Mouse (Mus musculus) retina, postnatal 1 day (tissue): Measurements from ENCODE around the gene Epc2.
A peak's percentile ranks its signal among the peaks of the same experiment; 100 is the strongest.

Source experiments
- DNase-seq: peaks from one replicate; pipeline ENCODE4 v3.0.0-alpha.2; 2012

Gene Epc2

DNA sequence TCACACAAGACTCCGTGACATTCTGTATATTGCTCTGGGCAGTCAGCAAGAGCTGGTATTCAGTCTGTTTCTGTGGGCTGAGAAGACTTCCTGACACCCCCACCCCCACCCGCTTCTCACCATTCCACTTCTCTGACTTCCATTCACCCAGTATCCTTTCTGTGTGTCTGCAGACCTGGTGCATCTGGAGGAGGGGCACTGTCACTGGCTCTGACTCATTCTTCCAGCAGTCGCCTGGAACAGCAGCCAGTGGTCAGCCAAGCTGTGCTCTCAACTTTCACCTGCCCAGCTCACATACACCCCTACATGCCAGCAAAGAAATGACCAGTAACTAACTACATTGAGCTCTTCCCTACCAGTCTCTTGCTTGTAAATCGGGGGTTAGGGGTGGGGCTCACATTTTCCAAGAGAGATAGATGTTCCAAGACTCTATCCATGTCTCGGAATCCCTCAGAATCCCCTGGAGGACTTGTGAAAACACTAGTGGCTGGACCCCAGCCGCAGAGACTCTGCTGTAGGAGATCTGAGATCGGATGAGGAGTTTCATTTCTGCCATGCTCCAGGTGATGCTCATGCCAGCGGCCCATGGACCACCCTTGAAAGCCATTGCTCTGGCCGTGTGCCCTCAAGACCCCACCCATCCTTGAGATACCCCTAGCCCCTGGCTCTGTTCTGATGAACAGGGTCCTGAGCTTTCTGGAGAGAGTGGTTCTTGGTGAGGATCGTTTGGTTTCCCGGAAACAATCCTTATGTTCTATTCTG lies 120.1 kb downstream of the Epc2 start:
- peak; percentile 15 for DNase-seq

DNA sequence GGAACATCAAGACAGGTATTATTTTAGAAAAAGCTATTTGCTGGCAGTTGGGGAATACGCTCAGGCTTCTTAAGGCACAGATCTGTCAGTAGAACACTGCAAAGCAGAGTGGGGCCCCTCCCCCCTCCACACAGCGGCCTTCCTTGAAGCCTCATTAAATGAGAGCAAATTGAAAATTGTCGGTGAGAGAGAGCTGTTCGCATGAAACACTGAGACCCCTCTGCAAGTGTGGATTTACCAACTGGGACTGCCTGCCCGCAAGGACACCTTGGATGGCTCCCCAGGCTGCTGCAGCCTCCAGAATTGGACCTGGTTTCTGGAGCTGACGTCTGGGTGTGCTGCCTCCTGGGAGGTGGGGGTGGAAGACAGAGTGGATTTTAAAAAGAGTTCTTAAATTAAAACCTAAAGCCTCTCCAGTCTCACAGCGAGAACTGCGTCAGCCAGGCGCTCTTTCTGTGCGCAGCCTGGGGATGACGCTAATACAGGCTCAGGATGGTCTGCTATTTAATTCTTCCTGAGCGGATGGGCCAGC lies 120.9 kb downstream of the Epc2 start:
- peak; percentile 48 for DNase-seq

DNA sequence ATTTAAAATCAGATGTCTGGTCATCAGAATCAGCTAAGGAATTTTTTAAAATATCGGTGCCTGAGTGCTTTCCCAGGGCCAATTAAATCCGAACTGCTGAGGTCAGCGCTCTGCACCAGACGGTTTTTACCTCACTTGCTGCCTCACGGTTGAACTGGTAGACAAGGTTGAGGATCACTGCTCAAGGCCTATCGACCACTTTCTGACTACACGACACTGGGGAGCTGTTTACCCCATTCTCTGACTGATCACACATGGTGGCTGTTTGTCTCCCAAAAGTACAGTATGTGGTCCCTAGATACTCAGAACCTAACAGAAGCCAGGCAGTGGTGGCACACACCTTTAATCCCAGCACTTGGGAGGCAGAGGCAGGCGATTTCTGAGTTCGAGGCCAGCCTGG lies 121.4 kb downstream of the Epc2 start:
- DNase-seq = peak; percentile 32

DNA sequence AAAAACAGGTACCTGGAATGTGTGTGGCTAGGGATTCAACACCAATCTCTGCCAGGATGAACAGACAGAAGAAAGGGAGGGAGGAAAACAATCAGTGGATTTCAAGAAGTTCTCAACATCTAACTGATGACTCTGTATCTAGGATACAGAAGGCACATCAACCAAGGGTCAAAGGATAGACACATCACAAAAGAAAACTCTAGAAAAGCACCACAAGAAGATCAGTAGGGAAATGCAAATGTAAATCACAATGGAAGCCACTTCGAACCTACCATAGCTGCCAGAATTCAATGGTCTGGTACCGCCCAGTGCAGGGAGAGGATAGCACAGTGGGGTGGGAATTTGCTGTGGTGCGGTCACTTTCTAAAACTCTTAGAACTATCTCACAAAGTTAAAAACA lies 122.0 kb downstream of the Epc2 start:
- no peak for DNase-seq

DNA sequence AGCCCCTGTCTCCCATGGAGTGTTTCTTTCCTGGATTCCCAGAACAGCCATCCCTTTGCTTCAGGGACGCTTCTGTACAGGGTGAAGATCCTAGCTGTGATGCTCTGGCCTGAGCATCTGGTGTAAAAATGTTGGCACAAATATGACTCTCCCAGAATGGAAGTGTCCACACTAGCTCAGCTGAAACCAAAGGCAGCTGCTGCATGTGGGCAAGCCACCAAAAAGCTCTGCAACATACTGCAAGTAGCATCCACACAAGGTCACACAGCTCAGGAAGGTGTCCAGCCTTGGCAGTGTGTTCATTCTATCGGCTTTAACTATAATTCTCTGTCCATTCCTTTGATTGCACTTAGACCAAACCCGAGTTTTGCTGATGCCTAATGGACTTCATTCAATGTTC lies 129.3 kb downstream of the Epc2 start:
- no peak for DNase-seq

DNA sequence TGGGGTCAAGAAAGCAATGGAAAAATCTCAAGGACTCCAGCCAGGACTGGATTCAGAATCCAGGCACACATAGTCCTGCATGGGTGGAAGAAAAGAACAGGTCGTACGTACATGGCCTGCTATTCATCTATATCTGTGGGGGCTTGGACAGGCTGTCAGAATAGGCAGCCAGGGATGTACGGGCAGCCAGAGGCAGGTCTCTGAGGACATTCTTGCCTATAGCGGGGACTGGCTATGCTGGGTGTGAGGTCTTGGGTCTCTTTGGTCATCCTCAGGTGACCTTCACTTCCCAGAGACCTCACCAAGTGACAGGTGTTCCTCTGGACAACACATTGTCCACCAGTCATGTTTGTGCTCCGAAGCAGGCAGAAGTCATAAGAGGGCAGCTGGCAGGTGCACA lies 131.3 kb downstream of the Epc2 start:
- no peak for DNase-seq

DNA sequence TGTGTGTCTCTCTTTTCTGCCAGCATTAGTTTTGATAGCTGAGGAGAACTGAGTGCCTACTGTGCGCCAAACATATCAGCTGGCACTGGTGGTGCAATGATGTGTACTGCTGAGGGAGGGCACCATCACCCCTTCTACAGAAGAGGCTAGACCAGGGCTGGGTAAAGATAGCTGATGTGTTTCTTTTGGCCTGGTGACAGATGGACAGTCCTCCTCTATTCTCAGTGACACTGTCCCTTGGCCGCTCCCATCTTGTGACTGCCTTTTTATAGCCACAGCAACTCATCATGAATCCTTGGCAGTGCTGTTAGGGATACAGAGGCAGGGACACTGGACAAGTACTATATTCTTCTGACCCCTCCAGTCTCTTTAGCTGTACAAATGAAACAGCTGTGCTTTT lies 132.0 kb downstream of the Epc2 start:
- no peak for DNase-seq

DNA sequence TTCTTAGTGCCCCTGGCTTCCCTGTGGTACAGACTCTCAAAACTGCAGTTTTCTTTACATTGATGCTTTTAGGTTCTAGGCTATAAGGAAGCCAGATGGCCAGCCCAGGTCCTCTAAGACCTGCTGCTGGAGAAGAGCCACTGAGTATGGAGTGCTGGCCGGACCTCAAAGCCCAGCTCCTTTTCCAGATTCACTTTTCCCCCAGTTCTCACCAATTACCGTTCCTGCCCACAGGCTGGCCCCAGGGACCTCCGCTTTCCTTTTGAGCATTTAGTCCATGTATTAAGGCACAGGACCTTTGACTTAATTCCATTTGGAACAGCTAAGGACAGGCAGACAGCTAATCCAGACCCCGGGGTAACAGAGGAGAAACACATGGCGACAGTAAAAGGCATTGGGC lies 139.2 kb downstream of the Epc2 start:
- no peak for DNase-seq

DNA sequence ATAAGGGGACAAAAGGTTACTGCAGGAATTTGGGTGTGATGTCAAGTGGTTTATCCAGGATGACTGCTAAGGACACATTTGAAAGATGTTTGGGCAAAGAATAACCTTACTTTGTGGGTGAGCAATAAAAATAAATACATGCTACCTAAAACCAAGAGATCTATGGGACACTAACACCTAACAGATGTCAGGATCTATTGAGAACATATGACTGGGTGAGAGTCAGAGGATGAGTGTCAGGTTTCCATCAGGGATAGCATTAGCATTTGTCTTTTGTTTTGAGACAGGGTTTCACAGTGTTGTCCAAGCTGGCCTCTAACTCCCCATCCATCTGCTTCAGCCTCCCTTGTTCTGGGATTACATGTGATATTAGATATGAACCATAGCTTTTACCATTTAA lies 141.6 kb downstream of the Epc2 start:
- no peak for DNase-seq

DNA sequence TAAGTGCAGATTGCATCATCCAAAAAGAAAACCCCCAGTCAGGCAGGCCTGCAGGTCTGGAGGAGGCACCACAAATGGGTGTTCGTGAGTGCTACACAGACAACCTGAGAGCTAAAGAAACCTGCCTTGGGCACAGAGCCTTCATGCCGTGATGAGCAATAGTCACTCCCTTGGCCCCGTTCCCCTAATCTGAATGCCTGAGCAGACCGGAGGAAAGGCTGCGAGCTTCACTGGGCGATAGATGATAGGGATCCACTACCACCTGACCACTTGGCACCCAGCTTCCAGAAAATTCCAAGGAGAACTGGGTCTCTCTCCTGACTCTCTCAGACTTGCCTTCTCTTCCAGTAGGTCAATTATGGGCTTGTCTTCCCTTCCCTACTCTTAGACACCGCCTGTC lies 143.6 kb downstream of the Epc2 start:
- no peak for DNase-seq

DNA sequence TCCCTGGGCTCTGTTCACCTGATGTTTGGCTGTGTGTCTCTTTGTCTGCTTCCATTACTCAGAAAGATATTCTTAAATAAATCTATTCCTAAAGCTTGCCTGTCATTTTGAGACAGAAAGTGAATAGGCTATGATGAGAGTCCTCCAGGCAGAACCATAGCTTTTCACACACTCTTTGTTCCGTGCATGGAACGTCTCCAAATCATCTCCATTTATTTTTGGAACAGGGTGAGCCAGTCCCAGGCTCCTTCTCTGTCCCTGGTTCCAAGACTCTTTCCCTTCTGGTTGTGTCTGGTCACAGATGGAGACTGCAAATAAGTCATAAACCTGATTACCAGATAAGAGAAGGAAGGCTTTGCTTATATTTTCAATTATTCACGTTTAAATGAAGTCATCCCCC lies 145.0 kb downstream of the Epc2 start:
- no peak for DNase-seq

DNA sequence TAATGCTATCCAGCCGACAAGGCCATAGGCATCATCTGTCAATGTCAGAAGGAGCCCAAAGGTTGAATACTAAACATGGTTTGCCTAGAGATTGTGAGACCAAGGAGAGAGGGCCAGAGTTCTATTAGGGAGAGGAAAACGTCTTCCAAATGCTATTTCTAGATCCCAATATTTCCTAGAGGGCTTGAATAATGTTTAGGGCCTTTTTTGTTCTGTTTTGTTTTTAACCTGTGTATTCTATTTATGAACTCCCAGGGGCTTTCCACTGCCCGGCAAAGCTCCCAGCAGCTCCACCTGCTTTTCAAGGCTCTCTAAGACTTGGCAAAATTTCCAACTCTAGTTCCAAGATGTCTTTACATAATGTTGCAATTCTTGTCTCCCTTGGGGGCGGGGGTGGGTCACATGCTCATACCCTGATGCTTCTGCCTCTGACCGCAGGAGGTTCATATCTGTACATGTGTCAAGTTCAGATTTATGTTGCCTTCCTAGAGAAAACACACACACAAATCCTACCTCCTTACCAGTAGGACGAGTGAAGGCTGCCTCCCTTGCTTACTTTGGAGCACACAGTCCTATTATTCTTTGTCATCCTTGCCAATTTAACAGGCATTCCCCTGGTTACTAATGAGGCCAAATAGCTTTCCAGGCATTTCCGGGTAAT lies 148.9 kb downstream of the Epc2 start:
- peak; percentile 56 for DNase-seq
